Mouse (Mus musculus) lung, embryonic 15.5 days (tissue): Measurements from ENCODE around the gene Clk3. TPM values are rescaled to one million over a fixed set of nuclear protein-coding genes. Genes with fewer than 3 reads are reported as not detected.

Source experiments
- ATAC-seq: fragments of 200-750 bp; cut with Nextera tagmentation; 2 replicates; pipeline ENCODE4 v1.8.0; 2017; ENCODE audit warnings: moderate number of reproducible peaks, borderline replicate concordance; ENCODE audit not compliant: low FRiP score, low TSS enrichment; ENCODE audit errors: extremely low read depth
- H3K27ac ChIP-seq: fragments of 300-500 bp; sonication (generic); 2 replicates; pipeline ENCODE4 v1.5.1; 2015; ENCODE audit warnings: moderate library complexity, mild to moderate bottlenecking, inconsistent platforms
- H3K27me3 ChIP-seq: fragments of 300-500 bp; sonication (generic); 2 replicates; pipeline ENCODE4 v1.6.1; 2015; ENCODE audit warnings: inconsistent platforms
- H3K36me3 ChIP-seq: fragments of 300-500 bp; sonication (generic); 2 replicates; pipeline ENCODE4 v1.6.1; 2015; ENCODE audit warnings: inconsistent platforms
- H3K4me1 ChIP-seq: fragments of 300-500 bp; sonication (generic); 2 replicates; pipeline ENCODE4 v1.6.1; 2015; ENCODE audit warnings: inconsistent platforms
- H3K4me2 ChIP-seq: fragments of 300-500 bp; sonication (generic); 2 replicates; pipeline ENCODE4 v1.6.1; 2015; ENCODE audit warnings: inconsistent platforms, mild to moderate bottlenecking, moderate library complexity
- H3K4me3 ChIP-seq: fragments of 300-500 bp; sonication (generic); 2 replicates; pipeline ENCODE4 v1.5.1; 2015; ENCODE audit warnings: mild to moderate bottlenecking, inconsistent platforms
- H3K9ac ChIP-seq: fragments of 300-500 bp; sonication (generic); 2 replicates; pipeline ENCODE4 v1.6.1; 2015; ENCODE audit warnings: inconsistent platforms
- H3K9me3 ChIP-seq: fragments of 300-500 bp; sonication (generic); 2 replicates; pipeline ENCODE4 v1.6.1; 2016; ENCODE audit warnings: inconsistent platforms
- WGBS: fragments of 180-500 bp; shearing (Covaris S2); methylation state at CpG from one replicate; pipeline ENCODE4 v1.1.7; 2015; 5-methylcytosine and 5-hydroxymethylcytosine counted together
- polyA plus RNA-seq: library from polyadenylated mRNA; unstranded; fragments of >200 nt; fragmentation: Nextera tagmentation; extraction: Ambion mirVana; gene quantifications from 2 replicates; pipeline ENCODE4 v1.2.1, GENCODE M21; 2015

Gene Clk3
- polyA plus RNA-seq, 1 experiment from 2014 or later = 85.5 TPM

- Histone ChIP-seq H3K36me3 (peaks cover 87% of the 10 kb centered on the region), H3K4me3 (no peak overlapping the region), H3K9ac (no peak overlapping the region), H3K4me1 (no peaks in the 10 kb centered on the region), H3K27ac (no peak overlapping the region), H3K27me3 (no peaks in the 10 kb centered on the region), H3K4me2 (no peak overlapping the region), H3K9me3 (no peaks in the 10 kb centered on the region)
- WGBS = 36% methylated on average over 1 of the region's 1 CpGs
- no peak for ATAC-seq
Measured at GRCm38 (mm10) chr9:57748831-57749230, 16.8 kb downstream of the Clk3 start.

DNA sequence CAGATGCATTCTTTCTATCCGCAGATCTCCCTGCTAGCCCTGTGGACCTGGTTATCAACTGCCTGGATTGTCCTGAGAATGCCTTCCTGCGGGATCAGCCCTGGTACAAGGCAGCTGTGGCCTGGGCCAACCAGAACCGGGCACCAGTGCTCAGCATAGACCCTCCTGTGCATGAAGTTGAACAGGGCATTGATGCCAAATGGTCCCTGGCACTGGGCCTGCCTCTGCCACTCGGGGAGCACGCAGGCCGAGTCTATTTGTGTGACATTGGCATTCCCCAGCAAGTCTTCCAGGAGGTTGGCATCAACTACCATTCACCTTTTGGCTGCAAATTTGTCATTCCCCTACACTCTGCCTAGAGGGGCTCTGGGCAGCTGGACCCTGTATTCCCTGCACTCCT is 17.5 kb downstream of the Clk3 start:
- Histone ChIP-seq H3K4me2 (no peak overlapping the region), H3K4me1 (no peaks in the 10 kb centered on the region), H3K27me3 (no peaks in the 10 kb centered on the region), H3K36me3 (peaks cover 82% of the 10 kb centered on the region), H3K4me3 (no peak overlapping the region), H3K27ac (no peak overlapping the region), H3K9ac (no peak overlapping the region), H3K9me3 (no peaks in the 10 kb centered on the region)
- 89% methylated on average over 6 of the region's 6 CpGs for WGBS
- ATAC-seq = no peak

- Histone ChIP-seq H3K4me2 (no peak overlapping the region), H3K9ac (no peak overlapping the region), H3K27me3 (no peaks in the 10 kb centered on the region), H3K27ac (no peak overlapping the region), H3K36me3 (peaks cover 81% of the 10 kb centered on the region), H3K4me1 (no peaks in the 10 kb centered on the region), H3K4me3 (no peak overlapping the region), H3K9me3 (no peaks in the 10 kb centered on the region)
- 67% methylated on average over 1 of the region's 1 CpGs for WGBS
- no peak for ATAC-seq
Measured at GRCm38 (mm10) chr9:57747067-57747466, 18.6 kb downstream of the Clk3 start.

DNA sequence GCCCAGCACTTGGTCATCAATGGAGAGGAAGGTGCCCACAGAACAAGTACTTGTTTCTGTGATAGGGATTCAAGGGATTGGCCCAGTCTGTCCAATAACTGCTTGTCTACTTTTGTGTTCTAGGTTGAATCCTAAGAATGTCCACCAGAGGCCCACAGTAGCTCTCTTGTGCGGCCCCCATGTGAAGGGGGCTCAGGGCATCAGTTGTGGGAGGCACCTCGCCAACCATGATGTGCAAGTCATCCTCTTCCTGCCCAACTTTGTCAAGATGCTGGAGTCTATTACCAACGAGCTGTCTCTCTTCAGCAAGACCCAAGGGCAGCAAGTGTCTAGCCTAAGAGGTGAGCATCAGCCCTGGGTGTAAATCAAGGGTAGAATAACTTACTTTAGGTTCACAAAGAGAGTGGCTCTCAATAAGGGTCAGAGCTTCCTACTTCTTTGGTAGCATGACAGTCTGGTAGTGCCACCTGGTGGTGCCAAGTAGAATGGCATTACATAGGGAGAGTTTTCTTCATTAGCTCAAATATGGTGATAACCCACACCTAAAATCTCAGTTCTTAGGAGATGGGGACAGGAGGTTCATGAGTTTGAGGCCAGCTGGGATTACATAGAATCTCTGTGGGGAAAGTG is 21.1 kb downstream of the Clk3 start:
- H3K4me3 ChIP-seq = no peak overlapping the region
- ATAC-seq = no peak
- H3K4me2 ChIP-seq = no peak overlapping the region
- no peaks in the 10 kb centered on the region for H3K4me1 ChIP-seq
- peaks cover 73% of the 10 kb centered on the region for H3K36me3 ChIP-seq
- WGBS = 60% methylated on average over 3 of the region's 3 CpGs
- H3K27ac ChIP-seq = no peak overlapping the region
- H3K9ac ChIP-seq = no peak overlapping the region
- no peaks in the 10 kb centered on the region for H3K9me3 ChIP-seq
- no peaks in the 10 kb centered on the region for H3K27me3 ChIP-seq

- peaks cover 29% of the 10 kb centered on the region; the same call in 1 of the 2 replicates for H3K36me3 ChIP-seq
- no peaks in the 10 kb centered on the region for H3K9me3 ChIP-seq
- H3K9ac ChIP-seq = no peak overlapping the region
- no peaks in the 10 kb centered on the region for H3K4me1 ChIP-seq
- H3K27me3 ChIP-seq = no peaks in the 10 kb centered on the region
- no peak overlapping the region for H3K4me2 ChIP-seq
- no peak for ATAC-seq
- no peak overlapping the region for H3K27ac ChIP-seq
- no peak overlapping the region for H3K4me3 ChIP-seq
- 89% methylated on average over 5 of the region's 5 CpGs for WGBS
Measured at GRCm38 (mm10) chr9:57739863-57740262, 25.8 kb downstream of the Clk3 start.

- no peak overlapping the region for H3K4me3 ChIP-seq
- peaks cover 22% of the 10 kb centered on the region for H3K36me3 ChIP-seq
- no peak overlapping the region for H3K9ac ChIP-seq
- H3K4me2 ChIP-seq = no peak overlapping the region
- 95% methylated on average over 6 of the region's 6 CpGs for WGBS
- H3K27ac ChIP-seq = no peak overlapping the region
- no peak for ATAC-seq
- no peaks in the 10 kb centered on the region for H3K4me1 ChIP-seq
- no peaks in the 10 kb centered on the region for H3K9me3 ChIP-seq
- H3K27me3 ChIP-seq = no peaks in the 10 kb centered on the region
Measured at GRCm38 (mm10) chr9:57733606-57734005, 32.1 kb downstream of the Clk3 start.

- H3K9ac ChIP-seq = no peak overlapping the region
- peaks cover 6% of the 10 kb centered on the region for H3K4me1 ChIP-seq
- no peak overlapping the region for H3K27ac ChIP-seq
- H3K9me3 ChIP-seq = no peaks in the 10 kb centered on the region
- ATAC-seq = no peak
- H3K4me2 ChIP-seq = no peak overlapping the region
- peaks cover 35% of the 10 kb centered on the region for H3K36me3 ChIP-seq
- H3K4me3 ChIP-seq = no peak overlapping the region
- H3K27me3 ChIP-seq = no peaks in the 10 kb centered on the region
- 87% methylated on average over 1 of the region's 1 CpGs for WGBS
Measured at GRCm38 (mm10) chr9:57728312-57728711, 37.3 kb downstream of the Clk3 start.

- no peaks in the 10 kb centered on the region for H3K9me3 ChIP-seq
- WGBS = 94% methylated on average over 3 of the region's 3 CpGs
- H3K27ac ChIP-seq = no peak overlapping the region
- H3K36me3 ChIP-seq = peaks cover 38% of the 10 kb centered on the region
- no peak for ATAC-seq
- H3K27me3 ChIP-seq = no peaks in the 10 kb centered on the region
- no peak overlapping the region for H3K9ac ChIP-seq
- no peak overlapping the region for H3K4me2 ChIP-seq
- H3K4me3 ChIP-seq = no peak overlapping the region
- peaks cover 9% of the 10 kb centered on the region for H3K4me1 ChIP-seq
Measured at GRCm38 (mm10) chr9:57724701-57725100, 41.0 kb downstream of the Clk3 start.

GRCm38 (mm10) chr9:57723796-57724195 is 41.9 kb downstream of the Clk3 start:
- Histone ChIP-seq H3K27me3 (no peaks in the 10 kb centered on the region), H3K4me2 (no peak overlapping the region), H3K4me3 (no peak overlapping the region), H3K4me1 (peaks cover 9% of the 10 kb centered on the region), H3K36me3 (peaks cover 33% of the 10 kb centered on the region), H3K9me3 (no peaks in the 10 kb centered on the region), H3K27ac (peak overlapping the region; percentile 24; the same call in 1 of the 2 replicates), H3K9ac (no peak overlapping the region)
- 67% methylated on average over 5 of the region's 5 CpGs for WGBS
- ATAC-seq = no peak

GRCm38 (mm10) chr9:57723315-57723715 is 42.3 kb downstream of the Clk3 start:
- no peak for ATAC-seq
- H3K36me3 ChIP-seq = peaks cover 37% of the 10 kb centered on the region
- H3K4me1 ChIP-seq = peaks cover 9% of the 10 kb centered on the region
- no peaks in the 10 kb centered on the region for H3K9me3 ChIP-seq
- H3K27me3 ChIP-seq = no peaks in the 10 kb centered on the region
- H3K9ac ChIP-seq = no peak overlapping the region
- no peak overlapping the region for H3K4me2 ChIP-seq
- no peak overlapping the region for H3K4me3 ChIP-seq
- 32% methylated on average over 5 of the region's 5 CpGs for WGBS
- peak overlapping the region; percentile 24; the same call in 1 of the 2 replicates for H3K27ac ChIP-seq

- peaks cover 36% of the 10 kb centered on the region for H3K36me3 ChIP-seq
- peaks cover 9% of the 10 kb centered on the region for H3K4me1 ChIP-seq
- H3K27me3 ChIP-seq = no peaks in the 10 kb centered on the region
- no peak overlapping the region; the same call in 1 of the 2 replicates for H3K27ac ChIP-seq
- no peak overlapping the region for H3K4me3 ChIP-seq
- WGBS = 87% methylated on average over 1 of the region's 1 CpGs
- ATAC-seq = no peak
- H3K9me3 ChIP-seq = no peaks in the 10 kb centered on the region
- no peak overlapping the region for H3K4me2 ChIP-seq
- no peak overlapping the region for H3K9ac ChIP-seq
Measured at GRCm38 (mm10) chr9:57722371-57722770, 43.3 kb downstream of the Clk3 start.

GRCm38 (mm10) chr9:57720736-57721135 is 44.9 kb downstream of the Clk3 start:
- Histone ChIP-seq H3K9ac (no peak overlapping the region), H3K4me3 (no peak overlapping the region), H3K4me2 (no peak overlapping the region), H3K27me3 (no peaks in the 10 kb centered on the region), H3K36me3 (peaks cover 40% of the 10 kb centered on the region), H3K9me3 (no peaks in the 10 kb centered on the region), H3K4me1 (peaks cover 9% of the 10 kb centered on the region), H3K27ac (no peak overlapping the region)
- ATAC-seq = no peak
- WGBS = 76% methylated on average over 3 of the region's 3 CpGs

GRCm38 (mm10) chr9:57718408-57718807 is 47.3 kb downstream of the Clk3 start:
- Histone ChIP-seq H3K36me3 (peaks cover 60% of the 10 kb centered on the region), H3K4me3 (no peak overlapping the region), H3K9me3 (no peaks in the 10 kb centered on the region), H3K4me1 (0 out of 2 replicates have a peak, but pooled peaks cover 3% of the 10 kb centered on the region), H3K27ac (no peak overlapping the region), H3K27me3 (no peaks in the 10 kb centered on the region), H3K4me2 (no peak overlapping the region), H3K9ac (no peak overlapping the region)
- ATAC-seq = no peak
- WGBS = 86% methylated on average over 7 of the region's 7 CpGs
